Mouse (Mus musculus): ENCODE measurements around the gene Cytl1. TPM values are rescaled to one million over a fixed set of nuclear protein-coding genes. Genes with fewer than 3 reads are reported as not detected.

The Cytl1 gene
- total RNA-seq, 2 experiments from 2014 or later = 0.55 to 1.6 TPM

- intact Hi-C loops (cut with DNase I; ENCODE audit: low total_unique reads) = no loop called here
- DNase-seq = no peak
Observed at GRCm38 (mm10) chr5:37765851-37766250, 30.5 kb downstream of the Cytl1 start.

- intact Hi-C loops (cut with DNase I; ENCODE audit: low total_unique reads) = no loop called here
- no peak for DNase-seq
Observed at GRCm38 (mm10) chr5:37767231-37767630, 31.9 kb downstream of the Cytl1 start.

GRCm38 (mm10) chr5:37769031-37769430 is 33.7 kb downstream of the Cytl1 start:
- no peak for DNase-seq
- intact Hi-C loops (cut with DNase I; ENCODE audit: low total_unique reads) = no loop called here

GRCm38 (mm10) chr5:37770870-37771269 is 35.6 kb downstream of the Cytl1 start:
- no peak for DNase-seq
- intact Hi-C loops (cut with DNase I; ENCODE audit: low total_unique reads) = no loop called here

GRCm38 (mm10) chr5:37774011-37774410 is 38.7 kb downstream of the Cytl1 start:
- intact Hi-C loops (cut with DNase I; ENCODE audit: low total_unique reads) = no loop called here
- DNase-seq = no peak

GRCm38 (mm10) chr5:37775681-37776080 is 40.4 kb downstream of the Cytl1 start:
- no peak for DNase-seq
- intact Hi-C loops (cut with DNase I; ENCODE audit: low total_unique reads) = no loop called here

- intact Hi-C loops (cut with DNase I; ENCODE audit: low total_unique reads) = no loop called here
- DNase-seq = no peak
Observed at GRCm38 (mm10) chr5:37783306-37783705, 48.0 kb downstream of the Cytl1 start.

- intact Hi-C loops (cut with DNase I; ENCODE audit: low total_unique reads) = no loop called here
- DNase-seq = no peak
Observed at GRCm38 (mm10) chr5:37784847-37785391, 49.6 kb downstream of the Cytl1 start.

Other genes with a start within 250 kb of the Cytl1 start
- under 1 TPM in 1 of 2 experiments, not detected in 1; 0.12 TPM for gene Stk32b, start 18.3 kb upstream of the Cytl1 start, total RNA-seq (2021)
- 1 to 10 TPM; 2.9 to 3.8 TPM for gene Msx1, start 89.1 kb downstream of the Cytl1 start, total RNA-seq (2021)